Mouse (Mus musculus): Measurements from ENCODE around the gene Tmem201.

Tmem201 gene

GRCm38 (mm10) chr4:149749003-149749662 lies 11.3 kb upstream of the Tmem201 start:
- DNase-seq (ENCODE audit: low read depth in 1 of 2, low spot score in 2 of 2): no peak

- DNase-seq (ENCODE audit: low read depth in 1 of 2, low spot score in 2 of 2): no peak
Measured at GRCm38 (mm10) chr4:149744119-149744518, 6.3 kb upstream of the Tmem201 start.

GRCm38 (mm10) chr4:149742011-149742530 lies 4.2 kb upstream of the Tmem201 start:
- DNase-seq (ENCODE audit: low read depth in 1 of 2, low spot score in 2 of 2): no peak

- no peak for DNase-seq (ENCODE audit: low read depth in 1 of 2, low spot score in 2 of 2)
Measured at GRCm38 (mm10) chr4:149740301-149740700, 2.5 kb upstream of the Tmem201 start.

- no peak for DNase-seq (ENCODE audit: low read depth in 1 of 2, low spot score in 2 of 2)
Measured at GRCm38 (mm10) chr4:149739478-149739877, 1.6 kb upstream of the Tmem201 start.

GRCm38 (mm10) chr4:149736581-149736980 lies 1.3 kb downstream of the Tmem201 start:
- DNase-seq (ENCODE audit: low read depth in 1 of 2, low spot score in 2 of 2): no peak

- no peak for DNase-seq (ENCODE audit: low read depth in 1 of 2, low spot score in 2 of 2)
Measured at GRCm38 (mm10) chr4:149735624-149736250, 2.1 kb downstream of the Tmem201 start.

- no peak for DNase-seq (ENCODE audit: low read depth in 1 of 2, low spot score in 2 of 2)
Measured at GRCm38 (mm10) chr4:149734730-149735475, 2.9 kb downstream of the Tmem201 start.

- DNase-seq (ENCODE audit: low read depth in 1 of 2, low spot score in 2 of 2): no peak
Measured at GRCm38 (mm10) chr4:149734246-149734645, 3.6 kb downstream of the Tmem201 start.

- no peak for DNase-seq (ENCODE audit: low read depth in 1 of 2, low spot score in 2 of 2)
Measured at GRCm38 (mm10) chr4:149733748-149734147, 4.1 kb downstream of the Tmem201 start.

- no peak for DNase-seq (ENCODE audit: low read depth in 1 of 2, low spot score in 2 of 2)
Measured at GRCm38 (mm10) chr4:149732800-149733199, 5.0 kb downstream of the Tmem201 start.

GRCm38 (mm10) chr4:149732313-149732712 lies 5.5 kb downstream of the Tmem201 start:
- no peak for DNase-seq (ENCODE audit: low read depth in 1 of 2, low spot score in 2 of 2)

- DNase-seq (ENCODE audit: low read depth in 1 of 2, low spot score in 2 of 2): no peak
Measured at GRCm38 (mm10) chr4:149730827-149731226, 7.0 kb downstream of the Tmem201 start.

- no peak for DNase-seq (ENCODE audit: low read depth in 1 of 2, low spot score in 2 of 2)
Measured at GRCm38 (mm10) chr4:149728810-149729209, 9.0 kb downstream of the Tmem201 start.

- no peak for DNase-seq (ENCODE audit: low read depth in 1 of 2, low spot score in 2 of 2)
Measured at GRCm38 (mm10) chr4:149727636-149728035, 10.2 kb downstream of the Tmem201 start.

- DNase-seq (ENCODE audit: low read depth in 1 of 2, low spot score in 2 of 2): peak; percentile 41 to 51
Measured at GRCm38 (mm10) chr4:149725661-149726350, 12.0 kb downstream of the Tmem201 start.

- no peak for DNase-seq (ENCODE audit: low read depth in 1 of 2, low spot score in 2 of 2)
Measured at GRCm38 (mm10) chr4:149724916-149725470, 12.9 kb downstream of the Tmem201 start.

GRCm38 (mm10) chr4:149723855-149724731 lies 13.8 kb downstream of the Tmem201 start:
- no peak for DNase-seq (ENCODE audit: low read depth in 1 of 2, low spot score in 2 of 2)

GRCm38 (mm10) chr4:149723021-149723390 lies 14.8 kb downstream of the Tmem201 start:
- DNase-seq (ENCODE audit: low read depth in 1 of 2, low spot score in 2 of 2): no peak

Measured in monocyte, adult 2 months (primary cell).